Mouse (Mus musculus) adrenal gland, adult 10 weeks (tissue): ENCODE results near the gene Kctd3. TPM values are rescaled to one million over a fixed set of nuclear protein-coding genes. Genes with fewer than 3 reads are reported as not detected.

ENCODE experiments used
- polyA plus RNA-seq: library from polyadenylated mRNA; stranded (reverse); fragments of 350-450 nt; fragmentation: Illumina TruSeq; extraction: RNeasy Lipid Tissue Mini Kit (QIAGEN cat#74804); gene quantifications from one replicate; pipeline ENCODE4 v1.2.3, GENCODE M21; 2014; ENCODE audit warnings: low read depth, low replicate concordance

Kctd3 gene
- polyA plus RNA-seq: 12.8 TPM

GRCm38 (mm10) chr1:189007239-189007979 lies at the start of gene Kctd3:
Gene Kctd3, minus strand, starts transcription at chr1:189007841.

